Mouse (Mus musculus) layer of hippocampus, postnatal 25 days (tissue): Measurements from ENCODE around the gene Ptprn. TPM values are rescaled to one million over a fixed set of nuclear protein-coding genes. Genes with fewer than 3 reads are reported as not detected.
"Not testable (repeated sequence)": the region's sequence is repeated elsewhere in the genome, so short reads cannot be mapped to it uniquely, and the experiment has no call there.

ENCODE experiments used
- DNase-seq, 2 experiments: peaks; one replicate each; pipeline ENCODE4 v3.0.0; 2022; ENCODE audit warnings: mixed read lengths in 2 of 2, low spot score in 1 of 2; ENCODE audit errors: extremely low spot score in 1 of 2
- total RNA-seq, 2 experiments: library from RNA; stranded (reverse); gene quantifications; 2 replicates each; pipeline ENCODE4 v1.2.3; 2021

The Ptprn gene
- total RNA-seq, 2 experiments from 2014 or later: 369 to 386 TPM

DNA sequence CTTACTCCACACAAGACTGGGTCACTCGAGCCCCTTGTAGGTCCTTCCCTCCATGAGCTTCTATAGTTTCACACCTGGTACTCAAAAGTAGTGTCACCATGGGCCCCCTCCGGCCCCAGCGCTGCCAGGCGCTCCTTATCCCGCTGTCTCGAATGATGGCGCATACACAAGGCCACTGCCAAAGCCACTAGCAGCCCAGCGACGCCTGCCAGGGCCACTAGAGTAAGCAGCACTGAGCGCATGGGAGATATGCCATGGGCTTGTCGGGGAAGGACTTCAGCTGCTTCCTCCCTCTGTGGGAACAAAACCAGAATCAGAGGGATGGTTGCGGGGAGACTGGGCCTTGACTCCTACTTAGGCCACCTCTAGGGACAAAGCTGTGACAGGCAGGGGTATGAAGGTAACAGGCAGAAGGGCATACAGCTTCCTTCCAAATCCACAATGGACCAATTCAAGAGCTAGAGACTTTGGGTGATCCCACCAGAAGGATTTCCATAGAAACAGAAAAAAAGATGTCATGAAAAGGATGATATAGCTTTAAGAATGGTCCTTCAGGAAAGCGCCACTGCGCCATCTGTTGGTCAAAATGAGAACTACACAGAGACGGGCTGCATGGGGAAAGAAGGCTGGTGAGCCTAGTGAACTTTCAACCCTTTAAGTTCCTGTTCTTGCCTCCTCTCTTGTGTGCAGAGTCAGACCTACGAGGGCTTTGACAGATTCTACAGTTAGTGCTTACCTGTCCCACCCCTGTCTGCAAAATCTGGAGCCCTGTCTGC is 10.3 kb downstream of the Ptprn start:
- peak; percentile 87 to 98 for DNase-seq

DNA sequence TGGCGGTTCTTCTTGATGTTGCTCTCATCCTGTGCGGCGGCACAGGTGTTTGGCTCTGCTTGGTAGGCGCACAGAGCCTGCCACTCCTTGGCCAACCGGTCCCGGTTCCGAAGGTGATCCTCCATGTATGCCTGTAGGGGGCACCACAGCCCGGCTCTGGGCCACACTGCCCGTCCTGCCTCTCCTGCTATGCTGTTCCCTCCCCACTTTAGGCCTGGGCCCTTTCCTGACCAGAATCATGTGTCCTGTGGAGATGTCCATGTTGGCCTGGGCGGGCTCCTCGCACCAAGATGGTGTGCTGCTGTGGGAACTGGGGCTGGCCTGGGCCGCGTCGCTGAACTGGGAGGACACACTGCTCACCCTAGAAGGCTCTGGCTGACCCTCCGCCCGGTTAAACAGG is 11.3 kb downstream of the Ptprn start:
- DNase-seq: no peak

GRCm38 (mm10) chr1:75252308-75252707 is 12.0 kb downstream of the Ptprn start:
- no peak for DNase-seq

DNA sequence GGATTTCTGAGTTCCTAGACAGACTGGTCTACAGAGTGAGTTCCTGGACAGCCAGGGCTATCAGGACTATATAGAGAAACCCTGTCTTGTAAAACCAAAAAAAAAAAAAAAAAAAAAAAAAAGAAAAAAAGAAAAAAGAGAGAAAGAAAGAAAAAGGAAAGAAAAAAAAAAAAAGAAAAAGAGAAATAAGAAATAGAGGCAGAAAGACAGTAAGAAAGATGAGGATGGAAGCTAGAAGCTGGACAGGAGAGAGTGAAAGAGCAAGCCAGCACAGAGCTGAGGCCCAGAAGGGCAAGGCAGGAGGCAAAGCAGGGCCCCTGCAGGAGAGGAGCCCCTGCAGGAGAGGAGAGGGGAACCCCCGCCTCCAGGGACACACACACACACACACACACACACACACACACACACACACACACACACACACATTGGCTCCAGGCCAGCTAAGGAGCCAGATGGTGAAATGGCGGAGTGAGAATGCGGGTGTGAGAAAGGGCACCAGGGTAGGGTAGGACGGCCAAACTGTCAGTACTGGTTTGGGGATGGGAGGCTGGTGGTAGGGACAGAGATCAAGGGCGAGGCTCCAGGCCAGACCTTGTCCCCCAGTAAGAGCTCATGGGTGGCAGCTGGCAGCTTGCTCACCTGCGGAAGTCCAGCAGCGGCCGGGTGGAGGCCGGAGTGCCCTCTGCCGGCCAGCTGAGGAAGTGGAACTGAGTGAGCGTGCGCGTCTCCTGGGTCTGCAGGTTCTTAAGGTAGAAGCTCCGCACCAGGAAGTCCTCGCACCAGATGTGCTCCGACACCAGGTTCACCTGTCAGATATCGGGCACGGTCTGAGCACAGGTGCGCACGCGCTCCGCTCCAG is 13.0 kb downstream of the Ptprn start:
- DNase-seq: peak in 1 of 2 experiments; percentile 68

DNA sequence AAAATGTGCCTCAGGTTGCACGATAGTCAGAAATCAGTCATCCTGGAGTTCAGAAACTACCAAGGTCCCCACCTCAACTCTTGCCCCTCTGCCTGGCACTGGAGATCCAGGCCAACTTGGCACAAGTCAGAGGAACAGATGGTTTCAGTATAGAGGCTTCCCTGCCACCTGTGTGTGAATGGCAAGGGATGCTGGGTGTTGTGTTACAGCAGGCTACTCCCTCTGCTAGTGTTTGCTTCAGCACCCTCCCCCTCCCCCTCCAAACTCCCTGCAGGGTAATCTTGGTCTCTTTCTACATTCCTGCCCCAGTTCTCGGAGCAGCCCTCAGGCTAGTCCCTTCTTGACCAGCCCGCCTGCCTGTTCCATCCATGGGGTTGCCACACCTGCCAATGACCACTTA is 13.8 kb downstream of the Ptprn start:
- DNase-seq: no peak

GRCm38 (mm10) chr1:75248041-75248772 is 16.1 kb downstream of the Ptprn start:
- no peak for DNase-seq

- no peak for DNase-seq
Observed at GRCm38 (mm10) chr1:75247071-75247930, 17.0 kb downstream of the Ptprn start.

DNA sequence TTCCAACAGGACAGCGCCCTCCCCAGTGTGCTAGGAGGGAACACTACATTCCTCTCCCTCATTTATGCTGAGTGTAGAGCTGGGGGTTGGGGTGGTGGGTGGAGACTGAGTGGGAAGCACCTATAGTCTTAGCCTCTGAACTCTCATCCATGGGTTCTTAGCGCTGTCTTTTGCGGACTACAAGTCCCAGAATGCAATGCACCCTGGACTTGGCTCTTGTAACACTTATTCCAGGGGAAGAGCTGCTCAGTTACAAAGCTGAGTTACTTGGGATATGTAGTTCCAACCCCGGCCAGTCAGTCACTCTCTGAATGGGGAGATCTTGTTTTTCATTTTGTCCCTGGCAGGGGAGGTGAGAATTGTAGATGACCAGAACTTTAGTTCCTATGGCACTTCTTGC is 19.5 kb downstream of the Ptprn start:
- DNase-seq: no peak

DNA sequence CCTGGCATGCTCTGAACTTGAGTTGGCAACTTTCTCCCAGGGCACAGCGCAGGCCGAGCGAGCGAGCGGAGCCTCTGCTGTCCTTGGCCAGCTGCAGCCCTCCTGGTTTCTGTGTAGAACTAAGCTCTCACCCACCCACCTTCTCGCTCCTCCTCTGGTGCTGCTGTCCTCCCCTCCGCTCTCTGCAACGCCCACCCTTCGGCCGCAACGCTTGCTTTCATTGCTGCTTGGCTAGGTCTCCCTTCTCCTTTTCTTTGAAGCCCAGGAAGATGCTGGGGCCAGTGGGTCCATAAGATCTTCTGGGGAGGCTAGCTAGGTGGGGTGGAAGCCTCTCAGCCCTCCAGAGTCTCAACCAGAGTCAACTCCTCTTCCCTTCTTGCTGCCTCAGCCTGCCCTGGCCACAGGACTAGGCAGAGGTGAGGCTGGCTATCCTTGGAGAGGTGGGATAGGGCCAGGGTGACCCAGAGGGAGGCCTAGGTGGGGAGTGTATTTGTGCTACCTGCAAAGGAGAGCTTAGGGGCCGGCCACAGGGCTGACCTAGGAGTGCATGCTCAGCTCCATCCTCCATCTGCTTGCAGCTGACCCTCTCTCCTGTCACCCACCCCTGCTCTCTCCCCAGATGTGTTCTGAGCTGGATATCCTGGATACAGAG is 20.0 kb downstream of the Ptprn start:
- DNase-seq: no peak

DNA sequence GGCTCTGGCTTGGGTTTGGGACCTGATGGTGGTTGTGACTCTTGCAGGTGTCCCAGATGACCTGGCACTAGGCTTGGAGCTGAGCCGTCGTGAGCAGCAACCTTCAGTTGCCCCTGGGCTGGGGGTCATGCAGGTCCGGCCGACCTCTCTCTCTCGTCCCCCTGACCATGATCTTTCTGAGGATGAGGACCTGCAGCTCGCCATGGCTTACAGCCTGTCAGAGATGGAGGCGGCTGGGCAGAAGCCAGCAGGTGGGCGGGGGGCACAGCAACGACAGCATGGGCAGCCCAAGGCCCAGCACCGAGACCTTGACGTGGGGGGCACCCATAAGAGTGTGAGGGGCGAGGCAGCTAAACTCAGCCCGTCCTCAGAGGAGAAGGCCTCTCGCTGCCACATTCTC is 20.9 kb downstream of the Ptprn start:
- DNase-seq: no peak

- no peak for DNase-seq
Observed at GRCm38 (mm10) chr1:75239591-75239990, 24.7 kb downstream of the Ptprn start.

- peak; percentile 62 to 71 for DNase-seq
Observed at GRCm38 (mm10) chr1:75236117-75237050, 27.9 kb downstream of the Ptprn start, which contains the start of gene Dnajb2. Gene Dnajb2 (plus strand): TSS chr1:75236406.

DNA sequence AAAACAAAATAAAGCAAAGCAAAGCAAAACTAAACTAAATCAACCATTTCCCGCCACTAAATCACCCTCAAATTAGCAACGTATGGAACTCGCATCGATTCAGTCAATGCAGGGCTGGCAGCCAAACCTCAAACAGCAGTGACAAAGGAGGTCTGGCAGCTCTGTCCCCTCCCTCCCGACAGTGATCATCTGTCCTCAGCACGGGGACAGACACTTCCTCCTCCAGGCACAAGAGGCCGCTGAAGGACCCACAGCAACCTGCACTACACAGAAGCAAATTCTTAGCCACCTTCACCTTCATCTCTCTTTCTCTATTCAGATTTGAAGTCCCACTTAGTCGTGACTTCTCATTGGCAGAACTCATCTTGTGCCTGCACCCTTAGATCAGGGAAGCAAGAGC is 29.7 kb downstream of the Ptprn start:
- DNase-seq: no peak

DNA sequence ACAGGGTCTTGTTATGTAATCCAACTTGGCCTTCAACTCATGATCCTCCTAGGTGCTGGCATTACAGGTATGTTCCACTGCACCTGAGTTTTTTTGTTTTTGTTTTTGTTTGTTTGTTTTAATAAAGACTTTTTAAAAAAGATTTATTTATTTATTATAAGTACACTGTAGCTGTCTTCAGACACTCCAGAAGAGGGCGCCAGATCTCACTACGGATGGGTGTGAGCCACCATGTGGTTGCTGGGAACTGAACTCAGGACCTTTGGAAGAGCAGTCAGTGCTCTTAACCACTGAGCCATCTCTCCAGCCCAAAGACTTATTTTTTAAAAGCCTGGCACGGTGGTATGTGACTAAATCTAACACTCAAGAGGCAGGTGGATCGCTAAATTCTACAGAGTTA is 31.8 kb downstream of the Ptprn start:
- DNase-seq: not testable (repeated sequence)

DNA sequence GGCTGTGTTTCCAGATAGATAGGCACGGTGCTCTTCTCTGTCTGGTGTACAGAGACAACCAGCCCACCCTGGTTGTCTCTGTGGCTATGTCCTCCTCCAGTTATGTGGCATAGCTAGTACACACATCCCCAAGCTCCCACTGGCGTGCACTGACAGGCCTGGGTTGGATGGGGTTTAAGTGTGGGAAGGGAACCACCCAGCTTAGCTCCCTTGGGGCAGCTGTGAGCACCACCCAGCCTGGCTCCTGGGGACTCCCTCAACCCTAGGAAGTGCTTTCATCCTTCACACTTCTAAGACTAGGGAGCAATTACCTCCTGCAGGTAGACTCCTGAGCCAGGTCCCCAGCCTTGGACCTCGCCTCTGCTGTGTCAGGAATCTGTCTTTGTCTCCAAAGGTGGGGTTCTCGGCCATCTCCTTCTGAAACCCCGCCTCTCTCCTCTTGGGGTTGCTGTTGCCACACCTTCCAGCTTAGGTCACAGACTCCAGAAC is 32.6 kb downstream of the Ptprn start, which contains the start of gene A630095N17Rik:
Gene A630095N17Rik (minus strand): TSS at position 439 of the 489 bp plus-strand sequence.
- no peak for DNase-seq

GRCm38 (mm10) chr1:75231224-75231623 is 33.1 kb downstream of the Ptprn start:
- no peak for DNase-seq

DNA sequence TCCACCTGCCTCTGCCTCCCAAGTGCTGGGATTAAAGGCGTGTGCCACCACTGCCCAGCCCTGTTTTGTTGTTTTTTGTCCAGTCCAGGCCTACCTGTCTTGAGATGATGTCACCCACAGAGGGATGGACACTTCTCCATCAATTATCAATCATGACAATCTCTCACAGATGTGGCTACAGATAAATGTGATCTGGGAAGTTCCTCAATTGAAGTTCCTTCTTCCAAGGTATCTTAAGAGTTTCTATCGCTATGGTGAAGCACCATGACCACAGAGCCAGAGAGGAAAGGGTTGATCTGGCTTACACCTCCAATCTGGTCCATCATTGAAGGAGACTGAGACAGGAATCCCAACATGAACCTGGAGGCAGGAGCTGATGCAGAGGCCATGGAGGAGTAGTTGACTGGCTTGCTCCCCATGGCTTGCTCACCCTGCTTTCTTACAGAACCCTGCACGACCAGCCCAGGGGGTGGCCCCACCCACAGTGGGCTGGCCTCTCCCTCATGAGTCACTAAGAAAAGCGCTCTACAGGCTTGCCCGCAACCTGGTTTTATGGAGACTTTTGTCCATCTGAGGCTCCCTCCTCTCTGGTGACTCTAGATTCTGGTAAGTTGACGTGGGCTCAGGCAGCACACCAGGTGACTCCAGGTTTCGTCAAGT is 33.8 kb downstream of the Ptprn start:
- no peak for DNase-seq

- no peak for DNase-seq
Observed at GRCm38 (mm10) chr1:75229158-75229557, 35.1 kb downstream of the Ptprn start.
